Mouse (Mus musculus) ES-E14 (cell line): Measurements from ENCODE around the gene Slc31a2.

Experiments
- HCFC1 ChIP-seq: IDR thresholded peaks from 2 replicates; pipeline ENCODE4 v1.6.1; 2012; ENCODE audit warnings: low read length, inconsistent platforms, borderline replicate concordance; ENCODE audit not compliant: insufficient read depth
- ZNF384 ChIP-seq: IDR thresholded peaks from 2 replicates; pipeline ENCODE4 v1.6.1; 2012; ENCODE audit warnings: low read depth, low read length, inconsistent platforms

GRCm38 (mm10) chr4:62306840-62307239, 44.5 kb downstream of the Slc31a2 start:
- TF ChIP-seq ZNF384 (no peak), HCFC1 (no peak)
